Mouse (Mus musculus): Measurements from ENCODE around the gene Aco2.
"Not testable (repeated sequence)": the region's sequence is repeated elsewhere in the genome, so short reads cannot be mapped to it uniquely, and the experiment has no call there.

Gene Aco2

DNA sequence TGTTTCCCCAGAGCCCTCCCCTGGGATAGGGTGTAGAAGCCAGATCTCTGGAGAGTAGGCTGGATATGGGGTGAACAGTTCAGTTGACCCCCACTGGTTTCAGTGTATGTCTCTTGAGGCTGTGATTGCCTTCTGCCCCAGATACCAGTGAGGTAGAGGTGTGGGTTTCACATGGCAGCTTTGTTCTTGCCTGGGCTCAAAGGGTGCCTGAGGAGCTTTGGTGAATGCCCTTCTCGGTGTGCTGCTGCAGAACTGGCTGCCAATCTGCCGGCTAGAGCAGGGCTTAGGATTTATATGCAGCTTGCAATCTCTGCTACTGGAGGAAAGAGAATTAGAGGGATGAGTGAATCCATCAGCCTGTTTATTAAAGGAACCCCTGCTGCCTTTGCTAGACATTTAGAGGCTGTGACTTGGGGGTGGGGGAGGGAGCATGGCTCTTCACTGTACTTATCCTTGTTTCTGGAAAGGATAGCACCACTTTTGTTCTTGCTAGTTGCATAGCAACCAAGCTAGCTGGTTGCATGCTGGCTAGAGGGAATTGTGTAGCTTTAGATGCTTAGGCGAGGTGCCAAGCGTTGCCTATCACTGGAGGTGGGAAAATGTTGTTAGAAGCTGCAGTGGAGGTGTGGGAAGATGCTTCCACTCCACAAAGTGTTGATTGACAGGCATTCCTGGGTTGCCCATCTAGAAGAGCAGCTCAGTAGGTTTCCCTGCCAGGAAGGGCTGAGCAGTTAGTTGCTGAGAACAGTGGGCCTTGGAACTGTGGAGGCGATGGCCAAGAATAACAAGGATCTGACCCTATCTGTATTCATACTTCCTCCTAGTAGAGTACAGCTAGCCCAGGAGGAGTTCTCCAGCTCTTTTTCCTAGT is 7.7 kb downstream of the Aco2 start:
- no peak for DNase-seq (ENCODE audit: low read depth, low spot score)

DNA sequence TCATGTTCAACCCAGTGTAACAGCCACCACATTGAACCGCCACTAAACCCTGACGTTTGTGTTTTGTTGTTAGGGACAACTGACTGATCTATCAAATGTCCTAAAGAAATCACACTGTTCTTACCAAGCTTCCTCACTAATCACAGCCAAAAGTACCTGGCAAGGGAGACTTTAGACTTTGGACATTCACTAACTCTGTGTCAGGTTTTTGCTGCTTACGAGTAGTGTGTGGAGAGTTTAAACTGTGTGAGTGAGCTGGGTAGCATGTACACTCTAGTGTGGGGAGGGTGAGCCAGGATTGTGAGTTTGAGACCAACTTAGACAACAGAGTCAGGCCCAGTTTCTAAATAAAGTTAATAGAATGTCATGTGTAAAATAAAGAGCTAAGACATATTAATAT is 10.2 kb downstream of the Aco2 start:
- DNase-seq (ENCODE audit: low read depth, low spot score) = no peak

DNA sequence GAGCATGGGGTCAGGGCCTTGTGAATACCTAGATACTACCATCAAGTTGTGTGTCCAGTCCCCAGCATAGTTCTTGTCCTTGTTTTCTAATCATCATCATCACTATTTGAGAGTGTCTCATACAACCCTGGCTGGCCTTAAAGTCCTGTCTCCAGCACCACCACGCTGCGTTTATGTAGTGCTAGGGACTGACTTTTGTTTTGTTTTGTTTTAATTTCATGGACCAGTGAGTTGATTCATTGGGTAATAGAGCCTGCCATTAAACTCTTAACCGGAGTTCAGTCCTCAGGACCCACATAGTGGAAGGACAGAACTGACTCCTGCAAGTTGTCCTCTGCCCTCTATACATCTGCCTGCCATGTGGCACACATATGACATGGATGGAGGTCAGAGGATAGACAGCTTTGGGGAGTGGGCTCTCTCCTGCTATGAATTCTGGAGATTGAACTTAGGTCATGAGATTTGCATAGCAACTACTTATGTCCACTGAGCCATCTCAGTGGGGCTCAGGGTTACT is 13.4 kb downstream of the Aco2 start:
- no peak for DNase-seq (ENCODE audit: low read depth, low spot score)

DNA sequence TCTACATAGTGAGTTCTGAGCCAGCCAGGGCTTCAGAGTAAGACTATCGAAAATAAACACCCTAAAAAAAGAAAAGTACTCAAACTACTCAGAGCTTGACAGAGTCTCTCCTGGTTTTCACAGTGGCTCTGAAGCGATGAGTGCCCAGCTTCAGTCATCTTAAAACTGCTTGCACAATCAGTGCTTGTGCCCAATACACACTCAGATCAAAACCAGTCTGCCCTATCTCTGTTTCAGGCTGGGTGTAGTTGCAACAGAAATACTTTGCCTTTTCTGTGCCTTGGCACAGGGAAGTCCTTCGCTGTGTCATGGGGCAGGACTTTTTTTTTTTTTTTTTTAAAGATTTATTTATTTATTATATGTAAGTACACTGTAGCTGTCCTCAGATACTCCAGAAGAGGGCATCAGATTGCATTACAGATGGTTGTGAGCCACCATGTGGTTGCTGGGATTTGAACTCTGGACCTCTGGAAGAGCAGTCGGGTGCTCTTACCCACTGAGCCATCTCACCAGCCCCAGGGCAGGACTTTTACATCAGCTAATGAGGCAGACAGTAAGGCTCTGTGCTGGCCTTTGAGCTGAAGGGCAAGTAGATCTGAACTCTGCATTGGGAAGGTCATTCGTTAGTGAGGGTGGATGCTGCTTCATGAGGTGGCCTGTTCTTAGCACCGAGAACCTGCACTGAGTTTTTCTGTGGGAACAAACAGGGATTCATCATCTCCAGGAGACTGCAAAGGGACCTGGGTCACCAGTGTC is 14.9 kb downstream of the Aco2 start:
- no peak for DNase-seq (ENCODE audit: low read depth, low spot score)

DNA sequence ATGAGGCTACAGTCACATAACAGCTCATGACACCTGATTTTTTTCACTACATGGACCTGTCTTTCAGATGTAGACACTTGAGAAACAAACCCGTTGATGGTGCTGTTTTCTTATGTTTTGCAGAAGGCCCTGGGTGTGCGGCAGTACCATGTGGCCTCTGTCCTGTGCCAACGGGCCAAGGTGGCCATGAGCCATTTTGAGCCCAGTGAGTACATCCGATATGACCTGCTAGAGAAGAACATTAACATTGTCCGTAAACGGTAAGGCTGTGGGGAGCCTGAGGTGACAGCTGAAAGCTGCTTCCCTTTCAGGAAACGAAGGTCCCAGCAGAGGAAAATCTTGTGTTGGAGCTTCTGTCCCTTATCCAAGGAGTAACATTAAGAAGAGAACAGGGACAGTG is 17.1 kb downstream of the Aco2 start:
- no peak for DNase-seq (ENCODE audit: low read depth, low spot score)

DNA sequence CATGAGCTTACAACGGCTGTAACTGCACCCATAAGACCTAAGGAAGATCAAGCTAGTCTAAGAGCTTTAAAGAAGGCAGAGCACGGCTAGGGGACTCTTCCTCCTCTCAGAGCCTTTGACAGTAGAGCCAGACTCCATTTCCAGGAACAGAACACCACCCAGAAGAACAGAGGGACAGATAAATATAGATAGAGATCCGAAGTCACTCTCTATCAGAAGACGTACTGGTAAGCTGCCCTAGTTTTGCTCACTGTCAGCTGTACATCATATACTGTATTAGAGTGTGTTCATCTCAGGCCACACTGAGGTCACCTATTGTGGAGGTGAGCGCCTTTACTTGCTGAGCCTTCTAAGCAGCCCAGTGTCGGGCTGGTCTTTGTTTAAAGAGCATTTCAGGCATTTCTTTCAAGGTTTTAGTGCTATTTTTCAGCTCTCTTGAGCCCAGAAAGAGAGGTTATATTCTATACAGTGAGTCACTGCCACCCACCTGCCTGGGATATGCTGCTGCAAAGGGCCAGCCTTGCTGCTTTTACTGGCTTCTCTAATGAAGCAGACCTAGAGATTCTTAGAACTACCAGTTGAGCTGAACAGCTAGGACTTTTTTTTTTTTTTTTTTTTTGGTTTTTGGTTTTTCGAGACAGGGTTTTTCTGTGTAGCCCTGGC is 19.2 kb downstream of the Aco2 start:
- DNase-seq (ENCODE audit: low read depth, low spot score) = no peak

DNA sequence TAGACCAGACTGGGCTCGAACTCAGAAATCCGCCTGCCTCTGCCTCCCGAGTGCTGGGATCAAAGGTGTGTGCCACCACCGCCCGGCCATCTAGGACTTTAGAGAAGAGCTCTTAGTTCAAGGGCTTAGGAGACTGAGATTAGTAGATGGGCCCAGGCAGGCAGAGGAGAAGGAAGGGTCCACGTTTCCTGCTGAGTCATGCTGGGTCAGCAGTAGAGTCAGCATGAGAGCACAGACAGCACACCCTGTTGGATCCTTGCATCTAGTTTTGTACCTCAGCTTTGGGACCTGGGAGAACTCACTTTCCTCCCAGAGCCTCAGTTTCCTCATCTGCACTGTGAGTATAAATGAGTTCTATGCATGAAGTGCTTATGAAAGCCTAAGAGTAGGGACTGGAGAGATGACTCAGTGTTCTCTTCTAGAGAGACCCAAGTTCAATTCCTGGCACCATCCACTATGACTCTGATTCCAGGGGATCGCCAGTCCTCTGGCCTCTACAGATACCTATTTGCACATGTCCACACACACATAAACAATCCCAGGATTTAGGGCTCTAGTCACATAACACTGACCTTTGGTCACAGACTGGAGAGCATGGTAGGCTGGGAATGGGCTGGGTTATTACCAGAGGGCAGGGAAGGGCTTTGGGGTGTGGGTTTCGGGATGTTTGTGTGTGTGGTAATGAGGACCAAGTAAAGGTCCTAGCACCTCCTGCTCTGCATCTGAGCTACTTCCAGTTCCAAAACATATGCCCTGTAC is 19.9 kb downstream of the Aco2 start:
- DNase-seq (ENCODE audit: low read depth, low spot score) = no peak

DNA sequence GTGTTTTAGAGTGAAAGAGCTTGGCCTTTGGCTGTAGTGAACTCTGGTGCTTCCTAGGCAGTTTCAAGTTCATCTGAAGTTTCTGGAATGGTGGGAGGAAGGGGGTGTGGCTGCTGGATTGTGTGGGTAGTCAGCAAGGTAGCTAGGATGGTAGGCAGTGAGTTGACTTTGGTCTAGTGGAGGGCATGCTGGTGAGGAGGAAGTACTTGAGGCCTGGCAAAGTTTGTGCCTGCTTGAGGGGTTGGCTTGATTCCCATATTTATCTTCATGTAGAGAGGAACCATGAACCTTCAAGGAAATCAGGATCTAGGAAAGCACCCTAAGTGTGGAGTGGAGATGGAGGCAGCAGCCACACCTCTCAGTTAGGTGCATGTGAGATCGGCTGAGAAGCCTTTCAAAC is 21.9 kb downstream of the Aco2 start:
- no peak for DNase-seq (ENCODE audit: low read depth, low spot score)

DNA sequence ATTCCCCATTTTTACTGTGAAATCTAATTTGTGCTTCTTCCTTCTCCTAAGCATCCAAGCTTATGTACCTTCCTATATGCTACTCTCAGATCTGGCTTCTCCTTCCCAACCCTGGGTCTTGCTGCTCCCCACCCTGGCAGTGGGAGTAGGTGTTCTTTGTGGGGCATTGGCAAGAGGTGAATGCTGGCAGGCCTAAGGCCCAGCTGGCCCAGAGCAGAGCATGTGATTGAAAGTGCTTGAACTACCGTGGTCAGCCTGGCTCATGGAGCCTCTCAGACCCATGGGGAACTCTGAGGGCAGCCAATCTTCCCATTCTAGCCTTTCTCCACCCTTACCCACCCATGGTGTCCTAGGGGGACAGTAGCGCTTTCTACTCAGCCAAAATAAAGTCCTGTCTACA is 24.3 kb downstream of the Aco2 start:
- DNase-seq (ENCODE audit: low read depth, low spot score) = no peak

DNA sequence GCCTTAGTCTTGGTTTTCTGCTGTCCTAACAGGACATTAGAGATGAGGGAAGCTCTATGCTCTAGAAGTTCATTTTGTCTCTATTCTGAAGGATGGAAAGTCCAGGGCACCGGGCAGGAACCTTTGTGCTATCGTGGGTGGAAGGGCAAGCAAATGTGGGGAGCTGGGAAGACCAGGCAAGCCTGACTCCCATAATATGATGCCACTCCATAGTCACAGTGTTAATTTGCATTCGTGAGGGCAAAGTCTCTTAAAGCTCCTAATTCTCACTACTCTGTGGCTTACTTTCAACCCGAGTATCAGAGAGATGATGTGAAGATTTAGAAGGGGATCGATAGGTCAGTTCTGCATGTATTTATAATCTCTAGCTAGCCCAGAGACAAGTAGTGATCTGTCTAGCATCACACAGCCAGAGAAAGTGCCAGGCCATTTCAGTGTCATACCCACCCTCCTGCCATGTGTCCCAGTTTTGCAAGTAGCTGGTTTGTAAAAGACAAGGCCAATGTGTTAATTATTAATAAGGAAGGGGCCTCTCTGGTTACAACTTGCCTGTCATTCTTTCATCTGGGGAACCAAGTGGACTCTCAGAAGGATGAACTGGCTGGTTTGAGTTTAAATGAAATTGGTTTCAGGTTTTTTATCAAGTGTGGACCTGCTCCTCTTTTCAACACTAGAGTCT is 25.6 kb downstream of the Aco2 start:
- DNase-seq (ENCODE audit: low read depth, low spot score) = no peak

DNA sequence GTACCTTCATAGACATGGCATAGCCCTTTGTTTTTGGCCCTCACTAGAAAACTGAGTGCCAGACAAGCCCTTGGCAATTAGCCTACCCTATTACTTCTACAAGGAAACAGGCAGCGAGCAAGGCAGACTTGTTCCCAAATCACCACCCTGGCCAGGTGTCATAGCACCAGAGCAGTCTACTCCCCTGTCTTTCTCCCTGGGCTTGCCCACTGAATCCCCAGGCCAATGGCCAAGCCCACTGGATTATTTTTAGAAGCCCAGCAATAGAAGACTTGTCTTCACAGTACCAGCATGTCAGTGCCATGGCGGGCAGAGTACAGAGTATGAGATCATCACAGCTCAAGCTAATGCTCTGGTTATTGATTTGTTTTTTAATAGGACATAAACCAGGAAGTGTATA is 26.6 kb downstream of the Aco2 start:
- no peak for DNase-seq (ENCODE audit: low read depth, low spot score)

DNA sequence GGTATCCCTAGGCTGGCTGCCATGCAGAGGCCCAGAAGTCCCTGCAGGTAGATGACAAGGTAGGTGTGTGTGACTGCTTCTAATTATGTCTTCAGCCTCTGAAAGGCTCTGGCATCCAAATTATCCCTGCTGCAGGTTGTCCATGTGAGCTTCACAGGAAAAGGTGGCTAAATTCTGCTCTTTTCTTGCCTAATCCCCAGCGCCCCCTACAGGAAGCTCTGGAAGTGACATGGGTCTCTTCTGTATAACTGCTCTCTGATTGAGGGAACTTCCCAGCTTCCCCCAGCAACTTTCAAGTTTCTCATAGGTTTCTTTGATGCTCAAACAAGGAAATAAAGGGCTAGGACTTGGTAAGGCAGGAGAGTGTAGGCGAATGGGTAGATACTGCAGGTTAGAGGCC is 32.8 kb downstream of the Aco2 start:
- peak; percentile 57 for DNase-seq (ENCODE audit: low read depth, low spot score)

DNA sequence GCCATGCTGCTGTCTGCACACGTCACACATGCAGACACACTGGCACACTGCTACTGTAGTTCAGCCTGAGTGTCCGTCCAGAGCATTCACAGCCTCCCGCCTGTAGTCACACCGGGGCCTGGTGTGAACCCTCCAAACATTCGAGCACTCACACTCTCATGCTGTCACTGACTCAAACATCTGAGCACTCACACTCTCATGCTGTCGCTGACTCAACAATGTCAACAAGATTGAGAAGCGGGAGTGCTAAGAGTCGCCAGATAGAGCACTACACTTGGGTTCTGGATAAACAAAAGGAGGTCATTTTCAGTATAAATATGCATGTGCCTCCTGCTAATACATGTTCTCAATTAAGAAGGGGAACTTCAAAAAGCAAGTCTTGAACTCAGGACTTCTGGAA is 35.8 kb downstream of the Aco2 start:
- DNase-seq (ENCODE audit: low read depth, low spot score) = no peak

DNA sequence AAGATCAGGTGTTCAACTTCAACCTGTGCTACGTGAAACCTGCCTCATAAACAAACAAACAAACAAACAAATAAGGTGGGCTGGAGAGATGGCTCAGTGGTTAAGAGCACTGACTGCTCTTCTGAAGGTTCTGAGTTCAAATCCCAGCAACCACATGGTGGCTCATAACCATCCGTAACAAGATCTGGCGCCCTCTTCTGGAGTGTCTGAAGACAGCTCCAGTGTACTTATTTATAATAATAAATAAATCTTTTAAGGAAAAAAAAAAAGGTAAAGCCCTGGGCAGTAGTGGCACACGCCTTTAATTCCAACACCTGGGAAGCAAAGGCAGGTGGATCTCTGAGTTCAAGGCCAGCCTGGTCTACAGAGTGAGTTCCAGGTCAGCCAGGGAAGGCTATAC is 36.7 kb downstream of the Aco2 start:
- DNase-seq (ENCODE audit: low read depth, low spot score) = not testable (repeated sequence)

DNA sequence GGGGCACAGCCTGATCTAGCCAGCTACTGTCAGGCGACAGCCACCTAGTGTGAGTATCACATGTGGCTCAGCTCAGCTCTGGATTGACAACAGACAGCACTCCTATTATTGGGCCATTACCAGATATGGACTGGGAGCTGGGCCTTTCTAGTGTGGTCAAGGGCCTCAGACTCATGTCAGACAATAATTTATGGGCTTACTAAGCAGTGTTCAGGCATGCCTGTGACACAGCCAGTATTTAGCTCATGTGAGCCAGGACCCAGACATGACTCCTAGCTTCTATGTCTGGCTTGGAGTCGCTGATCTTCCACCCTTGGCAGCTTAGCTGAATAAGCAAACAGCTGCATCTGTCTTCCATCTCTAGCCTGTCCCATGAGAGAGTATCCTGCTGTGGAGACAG is 40.4 kb downstream of the Aco2 start:
- DNase-seq (ENCODE audit: low read depth, low spot score) = no peak

DNA sequence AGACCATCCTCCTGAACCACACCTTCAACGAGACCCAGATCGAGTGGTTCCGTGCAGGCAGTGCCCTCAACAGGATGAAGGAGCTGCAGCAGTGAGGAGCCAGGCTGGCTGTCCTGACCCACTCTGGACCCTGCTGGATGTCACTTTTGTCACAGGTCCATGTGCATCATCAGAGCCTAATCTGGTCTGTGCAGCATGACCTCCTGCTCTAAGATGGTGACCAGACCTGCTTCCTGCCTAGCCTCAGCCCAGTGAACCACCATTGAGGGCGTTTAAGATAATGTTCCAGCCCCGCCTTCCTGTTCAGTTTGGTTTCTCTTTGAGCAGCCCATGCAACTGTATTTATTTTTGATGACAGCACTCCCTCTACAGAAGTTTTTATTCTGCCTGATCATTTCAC is 42.6 kb downstream of the Aco2 start:
- DNase-seq (ENCODE audit: low read depth, low spot score) = no peak

DNA sequence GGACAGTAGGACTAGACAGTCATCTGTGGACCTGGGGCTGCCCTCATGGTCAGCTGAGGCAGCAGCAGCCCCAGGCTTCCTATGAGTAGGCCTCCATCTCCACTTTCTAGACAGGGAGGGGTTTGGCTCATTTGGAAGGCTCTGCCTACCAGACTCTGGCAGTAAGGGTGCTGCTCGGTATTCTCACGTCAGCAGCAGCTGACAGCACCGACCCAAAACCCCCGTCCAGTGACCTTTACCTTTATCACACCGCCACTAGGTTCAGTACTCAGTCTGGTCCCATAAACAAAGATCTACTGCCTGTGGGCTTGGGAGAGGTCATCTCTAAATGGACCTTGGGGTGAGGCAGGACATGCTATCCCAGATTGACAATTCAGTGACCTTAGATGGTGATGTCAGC is 43.6 kb downstream of the Aco2 start:
- DNase-seq (ENCODE audit: low read depth, low spot score) = no peak

DNA sequence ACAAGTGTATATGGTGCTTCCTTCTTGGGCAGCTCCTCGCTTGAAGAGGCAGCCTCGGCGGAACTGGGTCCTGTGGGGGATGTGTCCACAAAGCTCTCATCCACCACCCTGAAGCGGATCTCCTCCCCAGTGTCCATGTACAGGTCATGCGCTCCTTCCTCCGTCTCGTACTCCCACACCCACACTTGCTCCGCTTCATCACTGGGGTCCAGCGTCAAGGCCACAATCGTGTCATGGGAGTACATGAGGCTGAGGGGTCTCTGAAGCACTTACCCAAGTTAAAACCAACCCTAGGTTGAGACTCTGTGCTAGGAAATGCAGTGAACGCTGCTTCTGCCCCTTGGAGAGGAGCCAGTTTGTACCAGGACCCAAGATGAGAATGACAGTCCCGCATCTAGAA is 45.1 kb downstream of the Aco2 start:
- no peak for DNase-seq (ENCODE audit: low read depth, low spot score)

DNA sequence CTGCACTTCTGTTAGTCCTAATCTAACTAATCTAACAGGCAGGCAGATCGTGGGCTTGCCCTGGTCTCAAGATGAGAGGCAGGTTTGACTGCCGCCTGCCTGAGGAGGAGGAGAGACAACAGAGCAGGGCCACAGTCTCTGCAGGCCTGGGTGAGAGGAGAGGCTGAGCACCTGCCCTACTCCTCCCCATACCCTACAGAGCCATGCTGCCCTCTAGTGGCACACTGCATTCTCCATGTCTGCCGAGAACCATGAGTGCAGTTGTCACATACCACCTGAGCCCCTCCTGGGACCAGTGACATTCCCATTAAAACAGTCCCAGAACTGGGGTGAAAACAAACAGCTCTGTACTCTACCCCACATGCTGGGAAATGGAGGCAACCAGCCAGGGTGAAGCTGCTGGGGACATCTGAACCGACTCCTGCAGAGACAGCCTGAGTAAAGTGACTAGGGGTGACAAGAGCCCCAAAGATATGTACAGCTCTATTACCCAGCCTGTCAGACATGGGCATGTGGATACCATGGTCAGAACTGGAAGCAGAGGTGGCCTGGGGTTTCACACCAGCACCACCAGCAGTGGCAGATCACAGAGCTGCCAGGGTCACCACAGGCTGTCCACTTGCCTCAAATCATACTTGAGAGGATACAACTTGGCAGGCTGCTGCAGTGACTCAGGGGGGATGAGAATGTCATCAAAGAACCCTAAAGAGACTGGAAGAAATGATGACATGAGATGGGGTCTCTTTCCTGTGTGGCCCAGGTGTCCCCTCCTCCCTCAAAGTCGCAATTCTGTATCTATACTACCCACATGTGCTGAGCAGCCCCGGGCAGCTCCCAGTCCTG is 45.7 kb downstream of the Aco2 start:
- peak; percentile 55 for DNase-seq (ENCODE audit: low read depth, low spot score)

DNA sequence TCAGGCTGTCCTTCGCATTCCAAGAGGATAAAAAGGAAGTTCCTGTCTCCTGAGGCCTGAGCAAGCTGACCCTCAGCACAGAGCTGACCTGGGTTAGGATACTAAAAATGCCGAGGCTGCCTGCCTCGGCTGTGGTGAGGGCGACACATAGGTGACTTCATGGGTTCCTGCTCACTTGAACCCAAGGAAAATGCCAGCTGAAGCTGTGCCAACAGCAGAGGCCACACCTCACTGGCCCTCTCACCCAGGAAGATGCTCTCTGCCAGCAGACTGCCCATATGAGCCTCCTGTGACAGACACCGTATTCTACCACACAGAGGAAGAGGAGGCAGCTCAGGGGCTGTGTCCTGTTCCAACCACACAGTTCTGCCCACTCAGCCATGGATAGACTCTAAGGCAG is 47.0 kb downstream of the Aco2 start:
- DNase-seq (ENCODE audit: low read depth, low spot score) = no peak

All from forelimb bud, embryonic 11.5 days (tissue).